Mouse (Mus musculus): ENCODE data around the gene Dnajb14.
"Not testable (repeated sequence)": the region's sequence is repeated elsewhere in the genome, so short reads cannot be mapped to it uniquely, and the experiment has no call there.

DNA sequence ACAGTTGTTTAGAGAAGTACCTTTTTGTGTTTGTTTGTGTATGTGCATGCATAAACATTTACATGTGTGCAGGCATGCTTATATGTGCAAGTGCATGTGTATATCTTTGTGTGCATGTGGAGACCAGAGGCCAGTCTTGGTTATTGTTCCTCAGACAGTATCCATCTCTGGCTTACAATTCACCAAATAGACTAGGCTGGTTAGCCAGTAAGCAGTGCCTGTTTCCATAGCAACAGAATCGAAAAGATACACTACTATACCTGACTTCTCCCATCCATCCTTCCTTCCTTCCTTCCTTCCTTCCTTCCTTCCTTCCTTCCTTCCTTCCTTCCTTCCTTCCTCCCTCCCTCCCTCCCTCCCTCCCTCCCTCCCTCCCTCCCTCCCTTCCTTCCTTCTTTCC lies 96.5 kb downstream of the Dnajb14 start:
- not testable (repeated sequence) for TF ChIP-seq CTCF (IDR thresholded peaks at IDR 0.05; ENCODE audit: low read depth, low read length); POLR2A (IDR thresholded peaks at IDR 0.05; ENCODE audit: extremely low read depth, insufficient read depth, low read length)

All from liver, adult 2 months (tissue).